Mouse (Mus musculus) midbrain, postnatal 0 days (tissue): ENCODE data around the gene Paqr7. TPM values are rescaled to one million over a fixed set of nuclear protein-coding genes. Genes with fewer than 3 reads are reported as not detected.
"Not testable (repeated sequence)": the region's sequence is repeated elsewhere in the genome, so short reads cannot be mapped to it uniquely, and the experiment has no call there.

Experiments
- ATAC-seq: fragments of 200-750 bp; cut with Nextera tagmentation; 2 replicates; pipeline ENCODE4 v1.8.0; 2017; ENCODE audit warnings: moderate number of reproducible peaks, mild to moderate bottlenecking, moderate TSS enrichment, moderate library complexity; ENCODE audit not compliant: low FRiP score
- DNase-seq: peaks from one replicate; pipeline ENCODE4 v3.0.0-alpha.2; 2015; ENCODE audit warnings: low spot score
- H3K27ac ChIP-seq: fragments of 300-500 bp; sonication (generic); 2 replicates; pipeline ENCODE4 v1.5.1; 2014; ENCODE audit warnings: low read depth, mild to moderate bottlenecking, low read length, mixed read lengths
- H3K27me3 ChIP-seq: fragments of 300-500 bp; sonication (generic); 2 replicates; pipeline ENCODE4 v1.6.1; 2014; ENCODE audit warnings: low read length, control low read depth, mixed read lengths; ENCODE audit not compliant: insufficient read depth
- H3K36me3 ChIP-seq: fragments of 300-500 bp; sonication (generic); 2 replicates; pipeline ENCODE4 v1.6.1; 2014; ENCODE audit warnings: low read length, control low read depth, mixed read lengths; ENCODE audit not compliant: insufficient read depth
- H3K4me1 ChIP-seq: fragments of 300-500 bp; sonication (generic); 2 replicates; pipeline ENCODE4 v1.6.1; 2014; ENCODE audit warnings: mild to moderate bottlenecking, control low read depth, antibody characterized with exemption, low read length, mixed read lengths; ENCODE audit not compliant: insufficient read depth
- H3K4me2 ChIP-seq: fragments of 300-500 bp; sonication (generic); 2 replicates; pipeline ENCODE4 v1.6.1; 2014; ENCODE audit warnings: low read depth, mild to moderate bottlenecking, low read length, mixed read lengths; ENCODE audit not compliant: poor library complexity, severe bottlenecking
- H3K4me3 ChIP-seq: fragments of 300-500 bp; sonication (generic); 2 replicates; pipeline ENCODE4 v1.5.1; 2014; ENCODE audit warnings: low read depth, mild to moderate bottlenecking, low read length, moderate library complexity
- H3K9ac ChIP-seq: fragments of 300-500 bp; sonication (generic); replicated peaks from 2 replicates; pipeline ENCODE4 v1.6.1; 2014; ENCODE audit warnings: mild to moderate bottlenecking, low read length, moderate library complexity, mixed read lengths; ENCODE audit not compliant: poor library complexity, severe bottlenecking
- H3K9me3 ChIP-seq: fragments of 300-500 bp; sonication (generic); 2 replicates; pipeline ENCODE4 v1.6.1; 2016; ENCODE audit warnings: low read length, control low read depth
- CTCF ChIP-seq: IDR thresholded peaks from 2 replicates; pipeline ENCODE4 v1.5.1; 2016; ENCODE audit warnings: antibody characterized with exemption, mild to moderate bottlenecking
- WGBS: fragments of 180-500 bp; shearing (Covaris S2); extraction: QIAGEN DNeasy Blood & Tissue Kit; methylation state at CpG from one replicate; pipeline ENCODE4 v1.1.7; 2014; 5-methylcytosine and 5-hydroxymethylcytosine counted together
- polyA plus RNA-seq: library from polyadenylated mRNA; unstranded; fragments of >200 nt; fragmentation: Nextera tagmentation; extraction: Ambion mirVana; gene quantifications from 2 replicates; pipeline ENCODE4 v1.2.1, GENCODE M21; 2015
- total RNA-seq: library from RNA; depleted of rRNA; stranded (reverse); fragments of >200 nt; gene quantifications from 2 replicates; pipeline ENCODE4 v1.2.3, GENCODE M21; 2014

The Paqr7 gene
- total and polyA plus RNA-seq, 2 experiments from 2014 or later: 38.9 to 97.8 TPM

GRCm38 (mm10) chr4:134483696-134484095, 12.8 kb upstream of the Paqr7 start:
- no peaks in the 10 kb centered on the region for H3K36me3 ChIP-seq
- ATAC-seq (no peak), DNase-seq (no peak)

GRCm38 (mm10) chr4:134484231-134484630, 12.3 kb upstream of the Paqr7 start:
- Histone ChIP-seq H3K9ac (no peak overlapping the region), H3K36me3 (no peaks in the 10 kb centered on the region), H3K27me3 (no peaks in the 10 kb centered on the region), H3K4me1 (0 out of 2 replicates have a peak, but pooled peaks cover 2% of the 10 kb centered on the region), H3K9me3 (no peaks in the 10 kb centered on the region), H3K4me2 (no peak overlapping the region), H3K27ac (no peak overlapping the region), H3K4me3 (no peak overlapping the region)
- ATAC-seq (no peak), DNase-seq (no peak)
- WGBS: 77% methylated on average over 10 of the region's 10 CpGs
- no peak for TF ChIP-seq CTCF

More at GRCm38 (mm10) chr4:134483696-134484095, 12.8 kb upstream of the Paqr7 start:
- Histone ChIP-seq H3K27me3 (no peaks in the 10 kb centered on the region), H3K9me3 (no peaks in the 10 kb centered on the region), H3K4me1 (0 out of 2 replicates have a peak, but pooled peaks cover 2% of the 10 kb centered on the region), H3K9ac (no peak overlapping the region), H3K4me3 (no peak overlapping the region), H3K4me2 (no peak overlapping the region), H3K27ac (no peak overlapping the region)
- TF ChIP-seq CTCF: no peak
- 30% methylated on average over 6 of the region's 6 CpGs for WGBS

- Histone ChIP-seq H3K36me3 (no peaks in the 10 kb centered on the region), H3K27ac (no peak overlapping the region), H3K4me3 (no peak overlapping the region), H3K27me3 (no peaks in the 10 kb centered on the region), H3K9me3 (no peaks in the 10 kb centered on the region), H3K4me2 (no peak overlapping the region), H3K9ac (no peak overlapping the region), H3K4me1 (0 out of 2 replicates have a peak, but pooled peaks cover 2% of the 10 kb centered on the region)
- TF ChIP-seq CTCF: peak; percentile 30
- no peak for DNase-seq
- 88% methylated on average over 5 of the region's 5 CpGs for WGBS
- ATAC-seq: no peak
Measured at GRCm38 (mm10) chr4:134485151-134485900, 11.2 kb upstream of the Paqr7 start.

GRCm38 (mm10) chr4:134488211-134488610, 8.3 kb upstream of the Paqr7 start:
- 95% methylated on average over 5 of the region's 5 CpGs for WGBS
- Histone ChIP-seq H3K4me2 (no peak overlapping the region), H3K4me3 (no peak overlapping the region), H3K36me3 (no peaks in the 10 kb centered on the region), H3K27ac (no peak overlapping the region), H3K27me3 (no peaks in the 10 kb centered on the region), H3K9me3 (no peaks in the 10 kb centered on the region), H3K9ac (no peak overlapping the region), H3K4me1 (0 out of 2 replicates have a peak, but pooled peaks cover 2% of the 10 kb centered on the region)
- ATAC-seq (no peak), DNase-seq (no peak)
- no peak for TF ChIP-seq CTCF

GRCm38 (mm10) chr4:134489986-134490665, 6.4 kb upstream of the Paqr7 start:
- 85% methylated on average over 11 of the region's 11 CpGs for WGBS
- Histone ChIP-seq H3K9me3 (no peaks in the 10 kb centered on the region), H3K4me2 (no peak overlapping the region), H3K9ac (no peak overlapping the region), H3K27me3 (no peaks in the 10 kb centered on the region), H3K4me3 (no peak overlapping the region), H3K27ac (no peak overlapping the region), H3K36me3 (no peaks in the 10 kb centered on the region), H3K4me1 (peaks cover 6% of the 10 kb centered on the region)
- TF ChIP-seq CTCF: no peak
- no peak for DNase-seq
- ATAC-seq: no peak

GRCm38 (mm10) chr4:134491716-134492115, 4.8 kb upstream of the Paqr7 start:
- H3K36me3 ChIP-seq: no peaks in the 10 kb centered on the region

GRCm38 (mm10) chr4:134494161-134494560, 2.3 kb upstream of the Paqr7 start:
- DNase-seq, H3K27me3 ChIP-seq, H3K36me3 ChIP-seq, ATAC-seq, H3K9me3 ChIP-seq, H3K9ac ChIP-seq, H3K4me3 ChIP-seq, H3K4me2 ChIP-seq, H3K27ac ChIP-seq: not testable (repeated sequence)
- WGBS: 94% methylated on average over 6 of the region's 6 CpGs
- peaks cover 13% of the 10 kb centered on the region for H3K4me1 ChIP-seq

More at GRCm38 (mm10) chr4:134491716-134492115, 4.8 kb upstream of the Paqr7 start:
- H3K4me1 ChIP-seq: peaks cover 7% of the 10 kb centered on the region
- H3K27ac ChIP-seq: no peak overlapping the region
- H3K9me3 ChIP-seq: no peaks in the 10 kb centered on the region
- H3K4me2 ChIP-seq: no peak overlapping the region
- no peaks in the 10 kb centered on the region for H3K27me3 ChIP-seq
- H3K4me3 ChIP-seq: no peak overlapping the region
- no peak for ATAC-seq
- DNase-seq: no peak
- H3K9ac ChIP-seq: no peak overlapping the region
- no peak for TF ChIP-seq CTCF
- WGBS: 70% methylated on average over 6 of the region's 6 CpGs
